ENCODE assay signal across 9 mouse cellular contexts in the genomic region with DNA sequence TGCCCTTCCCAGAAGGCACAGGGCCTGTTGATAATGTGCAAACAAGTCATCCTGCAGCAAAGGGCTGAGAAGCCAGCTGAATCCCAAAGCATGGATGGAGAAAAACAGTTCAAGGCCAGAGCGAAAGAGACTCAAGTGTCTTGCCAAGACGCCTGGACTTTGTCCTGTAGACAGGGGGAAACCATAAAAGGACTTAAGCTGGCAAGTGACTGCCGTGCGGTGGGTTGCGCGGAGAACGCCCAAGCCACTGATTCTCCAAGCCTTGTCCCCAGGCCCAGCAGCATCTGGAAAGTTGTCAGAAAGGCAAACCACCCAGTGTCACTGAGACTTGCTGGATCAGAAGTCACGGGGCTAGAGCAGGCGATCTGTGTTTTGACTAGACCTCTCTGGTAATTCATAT. TPM values are rescaled to one million over a fixed set of nuclear protein-coding genes. Genes with fewer than 3 reads are reported as not detected.
DNase-seq lines count a peak whose midpoint lies in the region; ATAC-seq and TF ChIP-seq lines count a peak whose summit lies in the region.
"Had no signal": no experiment of that assay in that cellular context is flagged by ENCODE, and none has a peak within 500 bp of the region (broad histone marks: within the 10 kb centered on the region; RNA-seq: fewer than 3 reads in every experiment).

No protein-coding gene starts in this region.

- H3K9ac ChIP-seq in heart, postnatal 0 days (replicated peaks; ENCODE audit: low read depth, low read length) = no peak overlapping the region
- no peak overlapping the region for H3K9ac ChIP-seq in forebrain, embryonic 16.5 days (replicated peaks; ENCODE audit: low read depth, low read length)
- H3K9ac ChIP-seq: liver, embryonic 14.5 days had no signal

- TF ChIP-seq CTCF in layer of hippocampus, adult 2 months (conservative IDR thresholded peaks at IDR 0.05) = no peak
- TF ChIP-seq CTCF in heart, postnatal 0 days (IDR thresholded peaks at IDR 0.05; ENCODE audit: low read depth) = no peak

- no peak for TF ChIP-seq EP300 in heart, postnatal 0 days (IDR thresholded peaks at IDR 0.05; ENCODE audit: low read depth)

- H3K4me2 ChIP-seq in heart, postnatal 0 days (ENCODE audit: low read depth, low read length) = no peak overlapping the region
- no peak overlapping the region for H3K4me2 ChIP-seq in forebrain, embryonic 16.5 days (ENCODE audit: low read length)

- H3K36me3 ChIP-seq in heart, embryonic 10.5 days = no peaks in the 10 kb centered on the region
- H3K36me3 ChIP-seq in heart, postnatal 0 days (replicated peaks; ENCODE audit: control insufficient read depth, insufficient read depth, low read length) = no peaks in the 10 kb centered on the region
- H3K36me3 ChIP-seq in forebrain, embryonic 16.5 days (ENCODE audit: control insufficient read depth, insufficient read depth) = no peaks in the 10 kb centered on the region

- H3K27me3 ChIP-seq in heart, embryonic 10.5 days (ENCODE audit: insufficient read depth, poor library complexity, severe bottlenecking) = no peaks in the 10 kb centered on the region
- H3K27me3 ChIP-seq in heart, postnatal 0 days (ENCODE audit: control insufficient read depth, insufficient read depth, low read length) = no peaks in the 10 kb centered on the region
- H3K27me3 ChIP-seq in forebrain, embryonic 16.5 days (replicated peaks; ENCODE audit: control insufficient read depth, insufficient read depth, low read length) = no peaks in the 10 kb centered on the region

- peak overlapping the region; percentile 72; the same call in 1 of the 2 replicates for H3K27ac ChIP-seq in layer of hippocampus, adult 2 months
- H3K27ac ChIP-seq in heart, embryonic 10.5 days = peak overlapping the region; percentile 56
- H3K27ac ChIP-seq in heart, postnatal 0 days (ENCODE audit: low read depth) = peak overlapping the region; percentile 52
- H3K27ac ChIP-seq in forebrain, embryonic 16.5 days (ENCODE audit: low read length) = no peak overlapping the region
- H3K27ac ChIP-seq: liver, embryonic 14.5 days had no signal

- H3K4me3 ChIP-seq in layer of hippocampus, adult 2 months = no peak overlapping the region
- H3K4me3 ChIP-seq in heart, embryonic 10.5 days = no peak overlapping the region
- no peak overlapping the region for H3K4me3 ChIP-seq in heart, postnatal 0 days (ENCODE audit: low read depth, low read length)
- no peak overlapping the region for H3K4me3 ChIP-seq in forebrain, embryonic 16.5 days (replicated peaks; ENCODE audit: low read length)
- H3K4me3 ChIP-seq: myocyte had no signal

- peaks cover 25% of the 10 kb centered on the region for H3K4me1 ChIP-seq in heart, embryonic 10.5 days
- peaks cover 8% of the 10 kb centered on the region for H3K4me1 ChIP-seq in heart, postnatal 0 days (ENCODE audit: control insufficient read depth, insufficient read depth)
- no peaks in the 10 kb centered on the region for H3K4me1 ChIP-seq in forebrain, embryonic 16.5 days (replicated peaks; ENCODE audit: control insufficient read depth, insufficient read depth, low read length)

- 72% methylated on average over 9 of the region's 9 CpGs for WGBS in heart, embryonic 10.5 days
- 52% methylated on average over 9 of the region's 9 CpGs for WGBS in heart, postnatal 0 days
- WGBS in forebrain, embryonic 16.5 days = 94% methylated on average over 9 of the region's 9 CpGs

- ATAC-seq in heart, postnatal 0 days (ENCODE audit: insufficient read depth, low read depth) = 0 out of 2 replicates have a peak, but pooled peaks have one; percentile 52
- no peak for ATAC-seq in forebrain, embryonic 16.5 days

- no peak for DNase-seq in layer of hippocampus, adult 2 months (ENCODE audit: low spot score in 2 of 2)
- DNase-seq in layer of hippocampus, adult 9-10 months (ENCODE audit: low spot score) = no peak
- no peak for DNase-seq in heart, embryonic 10.5 days (ENCODE audit: low spot score)
- no peak for DNase-seq in heart, postnatal 0 days (ENCODE audit: low spot score)
- DNase-seq in kidney, postnatal 36 days = peak; percentile 46 to 71
- DNase-seq in right cerebral cortex, adult 2 months (ENCODE audit: low spot score in 2 of 2) = no peak

- no peaks in the 10 kb centered on the region for H3K9me3 ChIP-seq in heart, embryonic 10.5 days
- H3K9me3 ChIP-seq in heart, postnatal 0 days (replicated peaks; ENCODE audit: control insufficient read depth, low read length) = no peaks in the 10 kb centered on the region
- H3K9me3 ChIP-seq in forebrain, embryonic 16.5 days (ENCODE audit: control insufficient read depth, low read length) = no peaks in the 10 kb centered on the region

RNA-seq across cellular contexts. Expression of a gene that starts 22.2 kb away (rescaled TPM):
- 10 to 100 TPM; 64.9 to 69.3 TPM for total RNA-seq in layer of hippocampus, adult 2 months (2021)
- polyA plus RNA-seq in heart, embryonic 10.5 days (2016; fragmentation: Nextera tagmentation; extraction: Ambion mirVana) = 11.5 and 20.1 TPM in 2 replicates
- total RNA-seq in heart, postnatal 0 days (2014; rRNA removed; ENCODE audit: low replicate concordance) = 33.8 and 44.5 TPM in 2 replicates
- polyA plus RNA-seq in heart, postnatal 0 days (2015; fragmentation: Nextera tagmentation; extraction: Ambion mirVana) = 12.3 and 12.8 TPM in 2 replicates
- 28.1 and 29.7 TPM in 2 replicates for polyA plus RNA-seq in forebrain, embryonic 16.5 days (2015; fragmentation: Nextera tagmentation; extraction: Ambion mirVana)

Comparison
In these comparisons a context has a peak if more than half of its experiments do, and no peak if none do; other contexts are left out.
1. DNase-seq: peak in kidney, postnatal 36 days (2 of 2); none in layer of hippocampus, adult 2 months (0 of 2), layer of hippocampus, adult 9-10 months (single experiment), heart, embryonic 10.5 days (single experiment), heart, postnatal 0 days (single experiment) and right cerebral cortex, adult 2 months (0 of 2).